Mouse (Mus musculus) urinary bladder, postnatal 36 days (tissue): ENCODE results near the gene Bag6.
A peak's percentile ranks its signal among the peaks of the same experiment; 100 is the strongest.

Experiments
- DNase-seq, 2 experiments: peaks; one replicate each; pipeline ENCODE4 v3.0.0; 2022; ENCODE audit warnings: low spot score in 2 of 2, mixed read lengths in 1 of 2

Gene Bag6

GRCm38 (mm10) chr17:35167794-35168193 lies 32.8 kb downstream of the Bag6 start:
- no peak for DNase-seq

- no peak for DNase-seq
Measured at GRCm38 (mm10) chr17:35168541-35169207, 33.7 kb downstream of the Bag6 start.

- DNase-seq = no peak
Measured at GRCm38 (mm10) chr17:35172445-35173234, 37.7 kb downstream of the Bag6 start.

GRCm38 (mm10) chr17:35173329-35173728 lies 38.4 kb downstream of the Bag6 start:
- no peak for DNase-seq

- DNase-seq = no peak
Measured at GRCm38 (mm10) chr17:35174201-35174977, 39.4 kb downstream of the Bag6 start.

- DNase-seq = no peak
Measured at GRCm38 (mm10) chr17:35175382-35175781, 40.4 kb downstream of the Bag6 start.

GRCm38 (mm10) chr17:35175968-35176367 lies 41.0 kb downstream of the Bag6 start, which contains the start of gene Aif1:
TSS of gene Aif1 (minus strand) at chr17:35176068.
- DNase-seq = no peak

- DNase-seq = peak; percentile 54 to 70
Measured at GRCm38 (mm10) chr17:35178528-35178927, 43.5 kb downstream of the Bag6 start.

- no peak for DNase-seq
Measured at GRCm38 (mm10) chr17:35180093-35180492, 45.1 kb downstream of the Bag6 start.

GRCm38 (mm10) chr17:35185639-35186611 lies 50.9 kb downstream of the Bag6 start:
- peak; percentile 71 to 80 for DNase-seq

GRCm38 (mm10) chr17:35186681-35187080 lies 51.7 kb downstream of the Bag6 start:
- no peak for DNase-seq

GRCm38 (mm10) chr17:35187345-35187744 lies 52.4 kb downstream of the Bag6 start:
- DNase-seq = no peak

GRCm38 (mm10) chr17:35187959-35188610 lies 53.1 kb downstream of the Bag6 start, which contains the start of gene Lst1:
TSS of gene Lst1 (minus strand) at chr17:35188439.
- DNase-seq = no peak

- DNase-seq = no peak
Measured at GRCm38 (mm10) chr17:35189186-35189585, 54.2 kb downstream of the Bag6 start.

GRCm38 (mm10) chr17:35190096-35190495 lies 55.1 kb downstream of the Bag6 start:
- no peak for DNase-seq

GRCm38 (mm10) chr17:35191723-35192122 lies 56.7 kb downstream of the Bag6 start:
- DNase-seq = no peak

GRCm38 (mm10) chr17:35192924-35193323 lies 57.9 kb downstream of the Bag6 start:
- DNase-seq = no peak

- no peak for DNase-seq
Measured at GRCm38 (mm10) chr17:35193881-35194843, 59.2 kb downstream of the Bag6 start, which contains the start of gene Ltb. TSS of gene Ltb (plus strand) at chr17:35194439.
